Mouse (Mus musculus) G1E-ER4 (cell line): Measurements from ENCODE around the gene Terb1. TPM values are rescaled to one million over a fixed set of nuclear protein-coding genes. Genes with fewer than 3 reads are reported as not detected.

Experiments used
- GATA1 ChIP-seq: IDR thresholded peaks from one replicate; pipeline ENCODE4 v1.8.0; 2012; ENCODE audit warnings: low read length, inconsistent platforms
- polyA plus RNA-seq: library from polyadenylated mRNA; stranded (reverse); fragments of >175 nt; gene quantifications from 2 replicates; pipeline ENCODE4 v1.2.3, GENCODE M21; 2012

Terb1 gene
- not detected in 2 replicates for polyA plus RNA-seq

DNA sequence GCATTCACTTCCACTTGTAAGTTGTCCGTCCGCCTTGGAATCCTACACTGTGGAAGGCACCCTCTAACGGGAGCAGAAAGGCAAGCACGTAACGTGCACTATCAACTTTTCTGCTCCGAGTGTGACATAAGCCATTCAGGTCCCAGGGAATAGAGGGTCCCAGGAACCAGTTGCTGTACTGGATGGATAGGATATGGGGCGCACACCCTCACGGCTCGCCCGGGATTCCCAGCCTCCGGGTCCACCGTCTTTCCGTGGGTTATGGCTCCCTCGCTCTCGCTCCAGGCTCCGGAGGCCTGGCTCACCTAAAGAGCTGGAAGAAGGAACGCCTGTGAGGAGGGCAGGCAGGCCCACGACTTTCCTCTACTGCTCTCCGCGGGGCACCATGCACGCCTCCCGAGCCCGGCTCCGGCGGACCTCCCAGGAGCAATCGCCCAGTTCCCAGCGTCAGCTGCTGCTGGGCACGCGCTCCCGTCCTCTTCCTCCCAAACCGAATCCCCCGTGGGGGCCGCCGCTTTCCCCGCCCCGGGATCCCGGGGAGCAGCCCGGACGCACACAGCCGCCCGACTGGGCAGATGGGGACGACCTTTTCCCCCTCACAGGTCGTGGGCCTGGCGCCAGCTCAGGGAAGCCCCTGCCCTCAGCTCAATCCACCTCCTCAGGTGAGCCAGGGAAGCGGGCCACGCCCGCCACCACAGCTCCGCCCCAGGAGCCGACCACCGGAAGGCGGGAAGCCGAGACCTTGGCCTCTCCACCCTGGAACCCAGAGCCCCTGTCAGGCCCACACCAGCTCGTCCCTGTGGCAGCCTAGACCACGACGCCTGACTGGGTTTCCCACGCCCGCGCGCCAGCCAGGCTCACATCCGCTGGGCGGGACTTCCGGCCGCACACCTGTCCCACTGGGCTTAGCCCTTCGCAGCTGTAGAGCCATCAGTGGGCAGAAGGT, at the start of gene Terb1:
Terb1 (minus strand) TSS at position 850 of the 946 bp plus-strand sequence.
- no peak for TF ChIP-seq GATA1

DNA sequence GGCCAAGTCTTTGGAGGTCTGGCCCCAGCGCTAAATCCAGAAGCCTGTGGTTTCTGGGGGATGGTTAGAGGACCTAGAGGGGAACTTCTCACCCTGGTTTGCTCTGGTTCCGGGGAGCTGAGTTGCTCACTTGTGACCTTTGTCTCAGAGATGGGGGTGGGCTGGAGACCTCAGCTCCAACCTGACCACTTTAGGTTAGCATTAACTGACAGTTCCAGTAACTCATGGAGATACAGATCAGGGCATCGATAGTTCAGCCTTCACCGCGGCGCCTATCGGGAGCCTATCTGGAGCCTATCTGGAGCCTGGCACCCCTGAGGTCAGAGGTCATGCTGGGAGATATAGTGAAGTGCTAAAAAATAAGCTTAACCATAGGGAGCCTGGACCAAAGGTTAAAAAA, 47.5 kb upstream of the Terb1 start:
- TF ChIP-seq GATA1 = no peak

DNA sequence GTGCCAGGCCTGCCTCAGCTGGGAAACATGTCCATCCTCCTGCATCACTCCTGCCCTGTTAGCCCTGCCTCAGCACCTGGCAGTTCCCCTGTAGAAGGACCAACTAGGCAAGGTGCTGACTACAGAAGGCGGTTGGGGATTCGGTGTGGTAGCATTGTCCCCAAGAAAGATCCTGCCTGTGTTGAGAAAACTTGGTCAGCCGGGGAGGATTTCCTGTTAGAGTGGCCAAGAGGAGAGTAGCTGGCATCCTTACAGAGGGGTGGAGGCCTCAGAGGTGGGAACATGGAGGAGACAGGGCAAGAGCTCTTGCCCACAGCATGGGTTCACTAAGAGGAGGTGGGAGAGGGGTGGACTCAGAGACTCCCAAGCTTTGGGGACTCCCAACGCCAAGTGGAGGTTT, 45.5 kb upstream of the Terb1 start:
- TF ChIP-seq GATA1 = no peak

DNA sequence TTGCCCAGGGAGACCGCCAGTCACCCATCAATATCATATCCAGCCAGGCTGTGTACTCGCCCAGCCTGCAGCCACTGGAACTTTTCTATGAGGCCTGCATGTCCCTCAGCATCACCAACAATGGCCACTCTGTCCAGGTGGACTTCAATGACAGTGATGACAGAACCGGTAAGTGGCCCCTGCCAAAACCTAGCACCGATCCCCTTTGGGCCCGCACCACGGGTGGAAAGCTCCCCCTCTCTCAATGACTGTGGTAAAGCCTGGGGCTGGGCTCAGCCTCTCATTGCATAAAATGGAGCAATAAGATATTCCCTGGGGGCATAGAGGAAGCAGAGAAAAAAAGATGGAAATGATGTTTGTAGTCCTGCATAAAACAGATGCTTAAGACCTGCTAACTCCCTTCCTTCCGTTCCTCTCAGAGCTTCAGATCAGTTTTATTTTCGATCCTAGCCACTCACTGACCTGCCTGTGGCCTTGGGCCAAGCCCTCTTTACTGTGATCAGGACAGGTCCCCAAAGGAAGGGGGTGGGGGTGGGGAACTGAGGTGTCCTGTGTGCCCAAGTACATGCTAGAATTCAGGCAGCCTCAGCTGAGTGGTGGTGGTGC, 33.8 kb upstream of the Terb1 start:
- no peak for TF ChIP-seq GATA1

DNA sequence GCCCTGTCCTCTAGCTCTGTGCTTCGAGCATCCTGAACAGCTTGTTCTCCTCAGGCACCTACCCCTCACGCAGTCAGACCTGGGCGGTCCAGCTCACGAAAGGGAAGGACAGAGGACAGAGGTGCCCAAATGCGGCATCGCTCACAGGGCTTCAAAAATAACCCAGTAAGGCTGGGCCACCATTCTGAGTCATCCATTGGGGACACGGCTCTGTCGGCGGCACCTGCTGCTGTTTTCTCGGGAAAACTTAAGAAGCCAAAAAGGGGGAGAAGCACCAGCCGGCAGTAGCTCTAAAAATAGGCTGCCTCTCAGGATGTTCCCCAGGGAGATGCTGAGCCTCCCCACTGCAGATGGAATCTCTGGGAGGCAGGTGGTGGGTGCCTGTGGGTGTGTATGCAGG, 32.5 kb upstream of the Terb1 start:
- TF ChIP-seq GATA1 = no peak

DNA sequence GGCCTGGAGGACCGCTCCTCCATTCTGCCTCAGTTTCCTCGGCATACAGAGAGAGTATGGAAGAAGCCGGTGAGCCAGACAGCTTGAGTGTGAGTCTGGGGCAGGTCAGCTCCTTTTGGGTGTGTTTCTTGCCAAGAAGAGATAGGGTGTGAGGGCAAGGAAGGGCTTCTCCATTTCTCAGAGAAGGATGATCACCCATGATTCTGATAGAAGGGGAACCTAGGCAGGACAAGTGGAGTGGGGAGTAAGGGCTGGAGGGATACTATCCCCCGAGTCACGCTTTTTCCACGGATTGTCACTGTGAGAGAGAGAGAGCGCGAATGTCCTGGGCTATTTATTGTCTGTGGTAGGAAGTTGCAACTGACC, 31.8 kb upstream of the Terb1 start:
- TF ChIP-seq GATA1 = no peak

DNA sequence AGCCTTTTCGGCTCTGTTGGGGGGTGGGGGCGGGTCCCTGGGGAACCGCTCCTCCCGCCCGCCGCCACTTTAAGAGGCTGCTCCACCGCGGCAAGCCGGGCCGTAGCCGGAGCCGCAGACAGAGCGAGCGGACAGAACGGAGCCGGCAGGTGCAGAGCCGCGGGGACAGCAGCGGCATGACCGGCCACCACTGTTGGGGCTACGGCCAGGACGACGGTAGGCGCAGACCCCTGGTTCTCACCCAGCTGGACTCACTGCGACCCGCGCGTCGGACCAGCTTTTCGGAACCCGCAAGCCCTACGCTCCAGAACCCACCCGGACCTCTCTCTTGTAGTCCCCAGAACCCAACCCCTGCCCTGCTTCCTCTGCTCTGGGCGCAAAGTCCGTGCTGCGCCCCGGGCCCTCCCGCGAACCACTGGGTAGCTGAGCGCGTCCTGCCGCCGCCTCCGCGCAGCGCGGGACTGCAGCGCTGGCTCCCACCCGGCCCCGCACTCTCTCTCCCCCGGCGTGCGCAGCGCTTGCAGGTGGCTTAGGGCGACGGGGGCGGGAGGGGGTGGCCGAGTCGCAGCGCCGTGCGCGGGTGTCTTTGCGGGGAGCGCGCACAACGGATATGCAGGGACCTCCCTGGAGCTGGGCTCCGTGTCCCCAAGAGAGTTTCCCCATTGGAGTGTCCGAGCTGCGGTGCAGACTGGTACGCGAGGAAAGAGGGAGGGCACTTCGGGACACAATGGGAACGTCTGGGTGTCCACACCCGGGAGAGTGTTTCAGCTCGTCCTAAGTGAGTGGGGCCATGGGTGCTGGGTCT, 31.2 kb upstream of the Terb1 start:
- no peak for TF ChIP-seq GATA1

DNA sequence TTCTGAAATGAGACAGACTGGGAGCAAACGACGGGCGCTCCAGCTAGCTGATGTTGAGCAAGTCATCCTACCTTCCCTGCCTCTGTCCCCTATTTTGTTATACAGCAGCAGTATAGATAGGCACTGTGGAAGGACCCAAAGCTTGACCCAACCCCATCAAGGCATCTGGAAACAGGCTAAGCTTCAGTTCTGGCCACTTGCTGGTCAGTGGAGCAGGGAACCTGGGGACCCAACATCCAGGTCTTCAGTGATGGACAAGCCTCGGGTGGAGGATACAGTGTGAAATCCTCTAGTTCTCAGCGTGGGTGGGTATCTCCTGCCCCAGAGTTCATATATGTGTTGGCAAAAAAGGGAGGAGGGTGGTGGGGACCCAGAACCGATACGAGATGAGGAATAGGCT, 30.5 kb upstream of the Terb1 start:
- TF ChIP-seq GATA1 = no peak

DNA sequence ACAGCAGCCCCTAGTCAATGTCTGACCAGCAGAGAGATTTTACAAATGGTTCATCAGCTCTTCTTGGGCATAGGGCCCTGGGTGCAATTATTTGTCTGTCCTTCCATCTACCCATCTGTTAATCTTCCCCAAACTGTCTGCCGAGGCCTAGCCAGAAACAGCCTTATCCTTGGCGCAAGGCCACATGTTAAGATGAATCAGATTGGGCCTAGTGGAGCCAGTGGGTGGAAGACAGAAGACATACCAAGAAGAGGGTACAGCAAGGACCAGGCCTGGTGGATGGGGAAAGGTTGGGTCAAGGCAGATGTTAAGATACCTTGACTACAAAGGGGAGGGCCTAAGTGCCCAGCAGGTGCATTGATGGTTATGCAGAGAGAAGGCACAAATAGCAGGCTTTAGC, 29.9 kb upstream of the Terb1 start:
- TF ChIP-seq GATA1 = no peak

DNA sequence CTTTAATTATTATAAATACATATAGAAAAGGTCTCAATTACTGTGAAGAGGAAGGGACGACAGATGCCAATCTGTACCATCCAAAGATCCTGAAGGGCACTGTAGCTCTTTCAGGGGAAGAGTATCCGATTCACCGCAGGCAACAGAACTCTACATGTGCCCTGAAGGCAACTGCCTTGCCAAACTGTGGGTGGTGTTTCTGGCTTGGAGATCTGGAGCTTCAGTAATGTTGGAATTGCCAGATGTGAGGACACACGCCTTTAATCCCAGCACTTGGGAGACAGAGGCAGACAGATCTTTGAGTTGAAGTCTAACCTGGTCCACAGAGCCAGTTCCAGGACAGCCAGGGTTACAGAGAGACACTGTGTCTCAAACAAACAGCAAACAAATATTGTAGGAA, 29.2 kb upstream of the Terb1 start:
- no peak for TF ChIP-seq GATA1

DNA sequence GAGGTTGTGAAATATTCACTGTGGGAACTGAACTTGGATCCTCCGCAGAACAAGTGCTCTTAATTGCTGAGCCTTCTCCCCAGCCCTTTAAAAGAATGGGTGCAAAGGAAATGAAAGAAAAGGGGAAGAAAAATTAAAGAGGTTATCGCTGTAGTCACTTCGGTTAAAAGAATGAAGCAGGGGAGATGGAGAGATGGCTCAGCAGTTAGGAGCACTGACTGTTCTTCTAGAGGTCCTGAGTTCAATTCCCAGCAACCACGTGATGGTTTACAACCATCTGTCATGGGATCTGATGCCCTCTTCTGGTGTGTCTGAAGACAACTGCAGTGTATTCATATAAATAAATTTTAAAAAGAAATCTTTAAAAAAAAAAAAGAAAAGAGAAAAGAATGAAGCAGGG, 26.3 kb upstream of the Terb1 start:
- no peak for TF ChIP-seq GATA1

DNA sequence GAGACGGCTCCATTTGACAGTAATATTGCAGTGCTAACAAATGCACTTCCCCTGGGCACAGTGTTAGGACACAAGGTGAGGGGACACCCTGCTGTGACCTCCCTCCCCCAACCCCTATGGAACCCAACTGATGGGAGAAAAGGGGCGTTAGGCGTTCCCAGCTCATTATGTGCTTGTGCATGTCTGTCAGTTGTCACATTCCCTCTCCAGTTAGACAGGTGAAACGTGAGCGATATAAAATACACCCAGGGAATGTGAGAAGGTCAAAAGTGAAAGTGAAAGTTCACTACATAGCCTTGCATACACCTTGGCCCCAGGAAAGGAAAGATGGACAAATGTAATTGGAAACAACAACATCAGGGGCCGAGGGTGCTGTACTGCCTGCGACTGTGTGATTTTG, 25.7 kb upstream of the Terb1 start:
- TF ChIP-seq GATA1 = no peak

DNA sequence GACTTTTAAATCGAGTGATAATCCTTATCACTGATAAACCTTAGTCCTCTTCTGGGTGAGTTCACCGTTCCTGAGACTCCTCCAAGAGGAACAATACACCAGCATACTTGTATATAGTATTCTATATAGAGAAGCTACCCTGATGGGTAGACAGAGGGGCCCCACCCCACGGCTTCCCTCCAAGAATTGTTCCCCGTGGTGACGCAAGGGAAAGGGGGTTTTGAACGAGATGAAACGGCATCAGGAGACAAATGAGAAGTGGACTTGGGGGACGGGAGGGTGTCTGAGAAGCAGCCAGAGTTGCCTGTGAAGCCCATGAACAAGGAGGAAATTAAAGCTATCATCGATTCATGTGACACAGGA, 25.1 kb upstream of the Terb1 start:
- TF ChIP-seq GATA1 = no peak

DNA sequence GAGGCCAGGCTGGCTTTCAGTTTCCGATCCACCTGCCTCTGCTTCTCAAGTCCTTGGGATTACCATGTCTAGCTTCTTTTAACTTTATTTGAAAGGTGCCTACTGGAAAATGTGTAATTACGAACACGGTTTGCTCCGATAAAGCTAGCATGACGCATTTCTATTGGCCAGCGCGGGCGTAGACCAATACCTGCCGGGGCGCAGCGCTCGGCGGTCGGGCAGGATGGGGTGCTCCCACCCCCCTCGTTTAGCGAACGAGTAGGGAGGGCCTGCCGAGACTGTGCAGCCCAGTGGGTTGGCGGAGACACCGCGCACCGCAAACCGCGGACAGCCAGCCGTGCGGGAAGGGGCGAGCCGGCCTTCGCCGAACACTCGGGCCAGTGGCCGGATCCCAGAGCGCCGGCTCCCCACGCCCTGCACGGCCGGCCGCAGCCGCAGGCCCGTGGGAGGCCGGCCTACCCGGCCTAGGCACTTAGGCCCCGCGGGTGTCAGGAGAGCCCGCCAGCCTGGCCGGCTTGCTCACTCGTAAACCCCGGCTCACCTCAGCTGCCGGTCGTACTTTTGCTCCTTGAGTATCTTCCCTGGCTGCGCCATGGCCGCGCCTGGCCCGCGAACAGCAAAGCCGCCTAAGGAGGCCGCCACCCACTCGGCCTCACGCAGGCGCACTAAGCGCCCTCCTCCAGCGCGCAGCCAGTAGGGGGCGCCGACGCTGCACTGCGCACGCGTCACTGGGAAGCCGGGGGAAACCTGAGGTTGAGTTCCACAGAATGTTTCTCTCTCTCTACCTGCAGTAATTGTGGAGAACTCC, 24.5 kb upstream of the Terb1 start, which contains the start of the genes Nae1 and Car7:
Nae1 (minus strand) TSS at position 667 of the 808 bp plus-strand sequence.
Car7 (plus strand) TSS at position 719 of the 808 bp plus-strand sequence.
- no peak for TF ChIP-seq GATA1

DNA sequence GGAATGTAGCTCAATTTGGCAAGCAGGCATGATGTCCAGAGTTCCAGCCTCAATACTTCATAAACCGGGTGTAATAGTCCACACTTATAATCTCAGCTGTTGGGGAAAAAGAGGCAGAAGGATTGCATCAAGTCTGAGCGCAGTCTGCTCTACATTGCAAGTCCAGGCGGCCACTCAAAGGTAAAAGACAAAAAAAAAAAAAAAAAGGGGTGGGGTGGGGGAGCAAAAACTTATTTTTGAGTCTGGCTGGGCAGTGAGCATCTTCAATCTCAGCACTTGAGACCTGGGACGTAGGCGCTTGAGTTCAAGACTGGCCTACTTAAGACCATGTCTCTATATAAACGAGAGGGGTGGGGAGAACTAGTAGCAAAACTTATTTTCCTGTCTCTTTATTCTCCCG, 23.8 kb upstream of the Terb1 start:
- TF ChIP-seq GATA1 = no peak
